Mouse (Mus musculus): ENCODE measurements around the gene Tle3. TPM values are rescaled to one million over a fixed set of nuclear protein-coding genes. Genes with fewer than 3 reads are reported as not detected.
A peak's percentile ranks its signal among the peaks of the same experiment; 100 is the strongest.

The Tle3 gene
- 10 to 100 TPM; 24.4 to 29.0 TPM for total RNA-seq (2021)
- long read RNA-seq, experiment 1, partial matches to known transcripts = 1 of 3 reads
- long read RNA-seq, experiment 1, other reads (novel, unspliced or antisense) = 2 of 3 reads
- long read RNA-seq, experiment 2 = 0 reads

DNA sequence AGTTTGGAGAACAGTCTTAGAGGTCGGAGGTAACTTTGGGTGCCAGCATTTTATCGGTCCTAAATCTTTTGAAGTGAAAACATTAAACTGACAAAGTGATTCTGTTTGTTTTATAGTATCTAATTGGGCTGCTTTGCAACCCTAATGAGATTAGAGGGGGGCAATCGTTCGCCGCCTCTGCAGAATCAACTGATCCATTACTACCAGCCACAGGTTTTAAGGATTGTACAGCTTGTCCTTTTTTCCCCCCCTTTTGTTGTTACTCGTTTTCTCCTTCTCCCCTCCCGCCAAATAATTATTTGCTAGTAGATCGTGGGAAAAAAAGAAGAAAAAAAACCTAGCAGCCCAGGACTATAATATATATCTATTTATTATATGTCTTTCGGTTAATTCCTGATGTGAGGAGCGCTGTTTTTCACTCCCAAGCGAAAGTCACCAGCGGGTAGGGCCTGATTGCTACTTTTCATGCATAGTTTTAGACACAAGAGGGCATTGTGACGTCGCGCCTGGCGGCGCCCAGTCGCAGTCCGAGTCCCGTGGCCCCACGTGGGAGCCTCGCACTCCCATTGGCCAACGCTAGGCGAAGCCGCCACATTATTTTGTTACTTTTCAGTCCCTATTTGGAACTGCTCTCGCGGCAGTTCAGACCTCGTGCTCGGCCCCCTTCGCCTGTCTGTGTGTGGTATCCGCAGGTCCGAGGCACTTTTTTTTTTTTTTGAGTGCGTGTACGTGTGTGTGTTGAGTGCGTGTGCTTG lies at the start of gene Tle3:
Gene Tle3 (plus strand): TSS at position 612 of the 755 bp plus-strand sequence.
- intact Hi-C loops (cut with DNase I) = loop anchor here (2.0 to 5.0 kb wide), 3 partner anchors 157 to 325 kb away; no protein-coding TSS in a partner anchor
- peak; percentile 97 for DNase-seq

DNA sequence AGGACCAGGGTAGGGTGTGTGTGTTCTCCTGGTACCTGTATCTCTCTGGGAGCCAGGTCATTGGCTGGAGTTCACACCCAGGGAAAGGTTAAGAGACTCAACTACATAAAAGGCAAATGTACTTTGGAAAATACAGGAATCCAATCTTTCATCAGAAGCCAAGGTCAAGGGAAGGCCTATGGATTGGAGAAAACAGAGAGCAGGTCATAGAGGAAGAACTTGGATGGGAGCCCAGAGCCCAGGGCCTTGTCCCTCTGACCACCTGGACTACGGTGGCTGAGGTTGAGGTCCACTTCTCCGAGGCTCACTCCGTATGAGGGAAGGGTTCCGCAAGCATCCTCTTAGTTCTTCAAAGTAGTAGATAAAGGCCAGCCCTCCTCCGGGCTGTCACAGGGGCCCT lies 48.9 kb upstream of the Tle3 start:
- no peak for DNase-seq
- intact Hi-C loops (cut with DNase I) = no loop called here

DNA sequence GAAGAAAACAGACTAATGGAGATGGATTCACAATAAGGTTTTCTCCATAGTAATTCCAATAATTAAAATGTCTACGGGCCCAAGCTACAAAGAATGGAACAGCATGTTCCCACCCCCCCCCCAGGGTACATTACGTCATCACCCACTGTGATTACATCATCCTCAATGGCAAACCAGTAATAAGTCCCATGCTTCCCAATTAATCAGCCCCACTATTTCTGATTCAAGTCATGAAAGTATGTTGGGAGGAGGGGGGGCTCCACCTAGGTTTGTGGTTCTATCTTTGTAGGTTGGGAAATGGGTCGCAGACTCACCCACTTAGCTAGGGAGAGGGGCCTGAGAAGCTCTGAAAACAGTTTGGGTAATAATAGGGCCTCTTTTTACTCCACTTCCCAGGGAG lies 48.3 kb upstream of the Tle3 start:
- DNase-seq = no peak
- intact Hi-C loops (cut with DNase I) = no loop called here

DNA sequence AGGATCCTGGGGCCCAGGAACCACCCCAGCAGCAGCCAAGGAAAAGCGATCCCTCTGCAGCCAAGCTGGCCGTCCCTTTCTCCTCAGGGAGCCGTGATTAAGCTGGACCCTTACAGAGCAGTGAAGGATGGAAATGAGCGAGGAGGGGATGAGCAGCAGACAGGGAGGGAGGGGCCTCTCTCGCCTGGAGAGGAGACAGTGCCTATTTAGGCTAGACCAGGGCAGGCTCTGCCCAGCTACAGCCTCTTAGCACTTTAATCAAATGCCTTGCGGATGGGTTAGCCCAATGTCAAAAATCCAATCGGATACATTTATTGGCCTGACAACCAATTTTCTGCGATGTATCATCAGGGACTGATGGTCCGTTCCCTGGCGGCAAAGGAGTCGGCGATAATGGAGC lies 47.8 kb upstream of the Tle3 start:
- DNase-seq = no peak
- intact Hi-C loops (cut with DNase I) = no loop called here

DNA sequence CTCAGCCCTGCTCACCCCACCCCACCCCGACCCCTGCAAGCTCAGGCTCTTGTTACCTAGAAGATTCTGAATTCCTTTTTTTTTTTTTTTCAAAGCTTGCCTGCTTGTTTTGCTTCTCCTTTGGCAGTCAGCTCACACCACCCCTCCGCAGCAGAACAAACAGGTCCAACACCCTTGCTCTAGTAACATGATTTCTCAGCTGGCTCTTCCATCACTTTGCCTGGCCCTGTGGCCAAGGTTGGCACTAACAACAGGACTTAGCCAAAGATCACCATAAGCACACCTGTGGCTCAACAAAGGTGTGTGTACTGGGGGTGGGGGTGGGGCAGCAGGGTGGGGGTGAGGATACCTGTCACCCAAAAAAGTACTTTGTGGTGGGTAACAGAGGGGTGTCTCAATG lies 47.2 kb upstream of the Tle3 start:
- intact Hi-C loops (cut with DNase I) = no loop called here
- DNase-seq = no peak

DNA sequence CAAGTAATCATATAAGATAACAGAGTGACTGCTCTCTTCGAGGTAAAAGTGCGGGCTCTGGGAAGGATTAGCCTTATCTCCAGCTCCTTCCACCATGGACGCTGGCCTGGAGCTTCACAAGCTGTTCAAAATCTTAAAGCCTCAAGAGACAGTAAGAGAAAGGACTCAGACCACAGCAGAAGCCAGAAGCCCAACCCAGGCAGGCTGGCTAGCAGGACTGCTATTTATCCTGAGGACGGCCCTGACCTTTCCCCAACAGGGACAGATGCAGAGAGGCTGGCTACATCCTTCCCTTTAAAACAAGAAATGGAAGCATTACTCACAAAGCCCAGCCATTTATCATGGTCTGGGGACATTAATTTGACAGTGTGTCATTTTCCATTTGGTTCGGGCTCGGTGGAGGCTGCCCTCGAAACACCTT lies 46.2 kb upstream of the Tle3 start:
- DNase-seq = no peak
- intact Hi-C loops (cut with DNase I) = no loop called here

DNA sequence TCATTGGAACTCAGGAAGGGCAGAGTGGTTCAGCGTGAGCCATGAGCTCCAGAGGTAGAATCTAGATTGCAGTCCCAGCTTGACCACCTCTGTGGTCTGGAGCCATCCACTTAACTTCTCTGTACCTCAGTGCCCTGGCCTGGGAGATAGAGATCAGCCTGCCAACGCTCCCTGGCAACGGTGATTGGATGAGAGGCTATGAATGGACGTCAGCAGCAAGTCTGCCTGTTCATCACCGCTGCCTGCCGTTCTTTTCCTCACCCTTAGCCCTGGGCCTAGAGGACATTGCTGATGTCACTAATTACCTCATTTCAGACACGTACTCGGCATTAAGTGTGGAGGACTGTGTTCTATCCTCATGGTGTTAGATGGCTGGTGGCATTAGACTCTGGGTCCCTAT lies 45.2 kb upstream of the Tle3 start:
- intact Hi-C loops (cut with DNase I) = no loop called here
- DNase-seq = no peak

DNA sequence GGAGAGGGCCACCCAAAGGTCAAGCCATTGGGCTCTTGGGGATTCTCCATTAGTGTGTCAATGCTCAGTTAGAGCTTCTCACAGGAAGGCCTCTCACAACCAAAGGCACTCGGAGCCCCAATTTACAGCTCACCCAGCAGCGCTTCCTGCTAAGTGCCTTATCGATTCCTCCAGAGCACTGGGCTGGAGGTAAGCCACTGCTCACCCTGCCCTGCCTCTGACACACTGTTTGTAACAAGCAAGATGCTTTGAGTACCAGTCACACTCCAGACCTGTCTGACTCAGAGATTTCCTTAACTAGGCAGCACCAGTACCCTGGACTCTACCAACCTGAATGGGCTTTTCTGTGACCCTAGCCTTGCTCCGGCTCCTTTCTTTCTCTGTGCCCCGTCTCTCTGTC lies 44.0 kb upstream of the Tle3 start:
- intact Hi-C loops (cut with DNase I) = no loop called here

DNA sequence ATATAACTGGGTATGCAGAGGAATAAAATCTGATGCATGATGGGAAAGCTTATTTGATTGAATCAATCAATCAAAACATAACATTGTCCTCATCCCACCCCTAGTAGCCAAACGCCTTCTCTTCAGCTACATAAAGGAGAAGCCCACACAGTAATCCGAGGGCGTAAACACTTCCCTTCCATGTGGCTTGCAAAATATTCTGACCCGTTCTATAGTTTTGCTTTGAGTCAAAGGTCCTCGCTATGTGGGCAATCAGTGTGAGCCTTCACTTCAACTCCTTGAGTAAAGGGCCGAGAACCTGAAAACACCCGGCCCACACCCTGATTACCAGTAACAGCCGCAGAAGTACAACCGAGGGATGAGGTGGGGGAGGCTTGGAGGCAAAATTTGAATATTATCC lies 41.4 kb upstream of the Tle3 start:
- intact Hi-C loops (cut with DNase I) = no loop called here
- no peak for DNase-seq

More for the DNA sequence above, 44.0 kb upstream of the Tle3 start:
- no peak for DNase-seq

DNA sequence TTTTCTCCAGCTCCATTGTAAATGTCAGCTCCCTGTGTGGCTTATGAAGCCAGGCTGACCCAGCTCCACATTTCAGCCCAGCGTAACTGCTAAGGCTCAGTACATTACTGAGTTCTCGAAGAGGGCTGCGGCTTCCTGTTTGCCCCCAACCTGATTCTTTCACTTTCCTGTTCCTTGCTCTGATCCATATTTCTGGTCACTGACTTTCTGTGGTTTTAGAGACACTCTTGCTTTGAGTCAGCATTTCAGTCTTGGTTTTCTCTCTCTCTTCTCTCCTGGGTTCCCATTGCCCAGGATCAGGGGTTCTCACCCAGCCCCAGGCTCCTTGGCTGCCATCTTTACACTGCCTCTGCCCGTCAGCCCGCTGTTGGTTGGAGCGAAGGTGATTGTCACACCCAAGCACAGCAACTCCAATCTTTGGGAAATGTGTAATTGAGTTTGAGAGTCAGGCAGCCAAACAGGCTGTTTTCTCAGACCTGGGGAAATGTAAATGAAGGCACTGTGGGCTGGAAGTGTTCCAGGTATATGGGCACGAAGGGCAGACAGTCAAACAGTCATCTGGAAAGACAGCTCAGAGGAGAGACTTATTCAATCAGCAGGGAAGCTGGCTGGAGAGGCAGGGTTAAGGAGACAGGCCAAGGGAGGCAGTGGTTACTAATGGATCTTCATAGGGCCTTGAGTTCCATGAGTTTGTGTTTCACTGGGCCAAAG lies 39.8 kb upstream of the Tle3 start:
- no peak for DNase-seq
- intact Hi-C loops (cut with DNase I) = no loop called here

DNA sequence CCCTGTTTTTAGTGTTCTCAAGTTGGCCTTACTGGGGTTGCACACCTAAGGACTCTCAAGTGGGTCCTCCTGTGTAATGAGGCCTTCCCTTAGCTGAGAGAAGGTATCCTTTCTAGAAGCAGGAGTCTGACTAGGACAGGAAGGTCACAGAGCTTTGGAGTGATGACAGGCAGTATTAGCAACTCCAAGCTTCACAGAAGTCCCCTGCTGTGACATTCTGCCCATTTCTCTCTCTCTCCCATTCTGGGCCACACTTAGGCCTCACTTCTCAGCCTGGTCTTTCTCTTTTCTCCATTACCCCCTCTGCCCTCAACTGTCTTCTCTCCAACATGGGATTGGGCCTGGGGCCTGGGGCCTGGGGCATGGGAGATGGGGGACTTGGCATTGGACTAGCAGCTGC lies 36.0 kb upstream of the Tle3 start:
- intact Hi-C loops (cut with DNase I) = no loop called here
- no peak for DNase-seq

DNA sequence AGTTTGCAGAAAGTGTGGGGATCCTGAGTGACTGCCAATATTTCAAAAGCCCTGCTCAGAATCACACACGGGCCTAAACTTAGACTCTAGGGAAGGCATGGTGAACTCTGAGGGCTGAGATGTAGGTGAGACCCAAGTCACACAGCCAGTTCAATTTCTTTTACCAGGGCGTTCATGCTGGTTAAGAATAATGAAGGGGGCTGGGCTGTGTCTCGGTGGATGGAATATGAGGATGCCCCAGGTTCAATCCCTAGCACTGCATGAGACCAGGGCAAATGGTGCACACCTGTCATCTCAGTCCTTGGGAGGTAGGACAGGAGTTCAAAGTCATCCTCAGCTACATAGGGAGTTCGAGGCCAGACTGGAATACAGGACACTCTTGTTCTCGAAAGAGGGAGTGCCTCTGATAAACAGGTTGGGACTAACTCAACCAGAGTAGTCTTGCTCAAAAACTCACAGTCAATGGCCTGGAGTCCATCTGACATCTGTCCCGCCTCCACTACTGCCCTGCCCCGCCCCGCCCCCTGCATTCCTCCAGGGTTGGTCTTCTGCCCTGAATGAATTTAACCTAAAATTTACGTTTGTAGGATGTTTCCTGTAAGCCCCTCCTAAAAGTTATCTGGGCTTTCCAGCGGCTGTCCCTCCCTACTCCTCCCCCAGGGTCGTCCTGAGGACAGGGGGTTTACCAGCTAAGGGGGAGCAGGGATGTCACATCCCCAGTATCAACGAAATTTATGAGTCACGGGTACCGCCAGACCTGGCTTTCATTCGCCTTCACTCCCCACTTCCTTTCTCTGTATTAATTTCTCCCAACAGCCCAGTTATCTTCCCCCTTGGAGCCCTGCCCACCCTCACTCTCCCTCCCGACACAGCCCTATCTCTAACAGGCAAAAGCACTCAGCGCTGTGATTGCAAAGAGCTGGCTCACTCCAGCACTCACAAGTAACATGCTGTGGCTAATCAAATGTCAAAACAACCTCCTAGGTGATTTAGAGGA lies 35.3 kb upstream of the Tle3 start:
- peak; percentile 84 to 86 for DNase-seq
- intact Hi-C loops (cut with DNase I) = no loop called here

DNA sequence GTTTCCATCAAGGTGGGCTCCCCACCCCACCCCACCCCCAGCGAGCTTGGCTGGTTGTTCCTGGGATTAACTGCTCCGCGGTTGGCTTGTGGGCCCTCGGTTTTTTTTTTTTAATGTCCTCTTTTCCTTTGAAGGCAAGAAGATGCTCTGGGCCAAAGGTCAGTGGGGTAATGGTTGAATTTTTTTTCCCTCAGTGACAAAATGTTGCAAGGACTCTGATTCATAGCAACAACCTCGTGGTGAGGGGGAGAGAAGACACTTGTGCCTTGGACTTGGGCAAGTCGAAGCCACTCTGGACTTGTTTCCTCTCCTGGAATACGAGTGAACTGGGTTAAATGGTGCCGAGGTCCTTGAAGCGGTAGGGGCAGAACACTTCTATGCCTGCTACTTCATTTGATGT lies 34.5 kb upstream of the Tle3 start:
- no peak for DNase-seq
- intact Hi-C loops (cut with DNase I) = no loop called here

DNA sequence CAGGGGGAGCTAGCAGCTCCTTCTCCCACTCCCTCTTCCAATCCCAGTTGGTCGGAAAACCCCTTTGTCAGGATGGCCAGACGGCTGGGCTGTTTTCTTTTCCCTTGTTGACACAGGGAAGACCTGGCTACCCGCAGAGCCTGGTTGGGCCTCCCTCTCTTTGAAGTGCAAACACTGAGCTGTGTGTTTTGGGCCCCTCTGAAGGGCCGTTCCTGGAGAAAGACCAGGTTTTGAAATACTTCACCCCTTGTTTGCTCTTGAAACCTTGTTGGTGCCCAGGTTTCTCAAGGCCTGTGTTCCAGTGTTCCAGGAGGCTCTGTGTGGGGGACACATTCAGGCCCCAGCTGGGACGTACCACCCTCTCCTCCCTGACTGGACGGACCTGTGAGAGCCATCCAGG lies 32.9 kb upstream of the Tle3 start:
- intact Hi-C loops (cut with DNase I) = no loop called here
- DNase-seq = no peak

DNA sequence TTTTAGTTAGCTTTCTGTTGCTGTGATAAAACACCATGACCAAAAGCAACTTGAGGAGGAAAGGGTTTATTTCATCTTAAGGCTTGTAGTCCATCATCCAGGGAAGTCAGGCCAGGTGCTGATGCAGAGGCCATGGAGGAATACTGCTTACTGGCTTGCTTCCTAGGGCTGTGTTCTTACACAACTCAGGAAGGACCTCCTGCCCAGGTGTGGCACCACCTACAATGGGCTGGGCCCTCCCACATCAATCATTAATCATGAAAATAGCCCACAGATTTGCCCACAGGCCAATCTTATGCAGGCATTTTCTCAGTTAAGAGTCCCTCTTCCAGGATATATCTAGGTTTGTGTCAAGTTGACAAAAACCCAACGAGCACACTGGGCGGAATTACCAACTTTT lies 31.8 kb upstream of the Tle3 start:
- no peak for DNase-seq
- intact Hi-C loops (cut with DNase I) = no loop called here

DNA sequence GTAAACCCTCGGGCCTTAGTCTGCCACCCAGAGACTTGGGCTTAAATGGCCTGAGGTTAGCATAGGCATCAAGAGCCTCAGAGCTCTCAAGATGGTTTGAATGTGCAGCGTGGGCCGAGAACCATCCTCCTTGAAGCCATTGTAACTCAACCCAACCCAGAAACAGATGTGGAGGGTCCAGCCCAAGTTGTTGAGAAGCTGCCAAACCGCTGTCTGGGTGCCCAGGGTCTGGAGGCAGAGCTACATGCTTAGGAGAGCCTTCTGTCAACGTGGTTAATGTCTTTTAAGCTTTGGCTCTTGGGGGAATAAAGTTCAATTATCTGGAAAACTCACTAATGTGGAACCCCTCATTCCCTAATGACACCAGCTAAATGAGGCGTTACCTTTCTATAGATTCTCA lies 29.9 kb upstream of the Tle3 start:
- DNase-seq = no peak
- intact Hi-C loops (cut with DNase I) = no loop called here

DNA sequence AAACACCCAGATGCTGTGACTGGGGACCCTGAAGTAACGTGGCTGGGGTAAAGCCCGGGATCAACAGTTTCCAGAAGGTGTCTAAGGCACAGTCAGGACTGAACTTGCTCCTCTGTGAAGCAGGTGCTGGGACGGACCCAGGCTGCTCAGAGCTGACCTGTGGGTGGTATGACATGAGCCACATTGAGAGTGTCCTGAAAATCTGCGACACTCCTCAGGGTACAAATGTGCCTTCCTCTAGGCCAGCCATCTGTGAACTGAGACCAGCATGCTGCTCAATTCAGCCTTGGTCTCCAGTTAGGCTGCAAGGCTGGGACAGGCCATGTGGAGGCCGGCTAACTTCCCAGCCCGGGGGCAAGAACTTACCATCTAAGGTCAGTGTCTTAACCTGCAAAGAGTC lies 27.5 kb upstream of the Tle3 start:
- intact Hi-C loops (cut with DNase I) = no loop called here

DNA sequence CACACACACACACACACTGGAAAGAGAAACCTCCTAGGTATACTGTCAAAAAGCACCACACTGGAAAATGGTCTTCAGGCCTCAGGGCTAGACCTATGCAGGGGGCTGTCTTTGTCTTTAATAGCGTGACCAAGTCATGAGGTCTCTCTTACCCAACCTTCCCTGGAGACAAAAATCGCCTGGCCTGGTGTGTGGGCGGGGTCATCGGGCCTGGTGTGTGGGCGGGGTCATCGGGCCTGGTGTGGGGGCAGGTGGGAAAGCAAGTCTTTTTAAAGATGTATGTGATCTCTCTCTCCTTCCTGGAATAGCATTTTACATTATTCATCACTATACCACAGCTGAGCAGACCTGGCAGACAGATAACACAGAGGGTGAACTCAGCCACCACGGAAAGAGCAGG lies 25.2 kb upstream of the Tle3 start:
- intact Hi-C loops (cut with DNase I) = no loop called here
- no peak for DNase-seq

More for the DNA sequence above, 27.5 kb upstream of the Tle3 start:
- no peak for DNase-seq

DNA sequence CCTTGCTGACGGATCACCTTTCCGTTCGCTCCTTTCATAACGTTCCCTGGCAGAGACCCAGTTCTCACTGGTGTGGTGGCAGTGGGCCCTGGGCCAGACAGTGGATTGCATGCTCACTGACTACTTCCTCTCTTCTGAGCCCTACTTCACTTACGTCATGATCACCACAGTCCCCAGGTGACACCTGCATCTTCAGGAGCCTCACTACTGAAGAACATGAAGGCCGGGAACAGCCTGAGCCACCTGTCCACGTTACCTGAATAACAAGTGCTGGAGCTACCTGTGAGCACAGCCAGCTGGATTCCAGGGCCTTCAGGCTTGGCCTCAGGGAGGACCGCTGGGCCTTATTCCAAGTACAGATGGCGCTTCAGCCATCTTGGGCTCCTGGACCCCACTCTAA lies 24.1 kb upstream of the Tle3 start:
- intact Hi-C loops (cut with DNase I) = no loop called here
- DNase-seq = no peak

DNA sequence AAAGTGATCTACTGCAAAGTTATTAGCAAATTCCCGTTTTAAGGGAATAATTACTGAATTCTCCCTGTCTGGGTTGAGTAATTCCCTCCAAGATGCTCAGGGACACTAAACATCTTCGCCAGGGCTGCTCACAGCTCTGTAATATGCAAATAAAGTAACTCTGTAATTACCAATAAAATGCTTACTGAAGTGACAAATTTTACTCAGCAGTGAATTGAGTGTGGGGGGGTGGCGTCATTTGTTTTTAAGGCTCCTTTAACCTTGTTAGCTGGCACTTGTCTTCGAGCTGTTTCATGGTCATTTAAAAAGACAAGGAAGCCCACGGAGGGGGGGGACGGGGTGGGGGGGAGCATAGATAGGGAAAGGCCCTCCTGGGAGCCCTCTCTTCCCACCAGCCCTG lies 23.6 kb upstream of the Tle3 start:
- DNase-seq = no peak
- intact Hi-C loops (cut with DNase I) = no loop called here

DNA sequence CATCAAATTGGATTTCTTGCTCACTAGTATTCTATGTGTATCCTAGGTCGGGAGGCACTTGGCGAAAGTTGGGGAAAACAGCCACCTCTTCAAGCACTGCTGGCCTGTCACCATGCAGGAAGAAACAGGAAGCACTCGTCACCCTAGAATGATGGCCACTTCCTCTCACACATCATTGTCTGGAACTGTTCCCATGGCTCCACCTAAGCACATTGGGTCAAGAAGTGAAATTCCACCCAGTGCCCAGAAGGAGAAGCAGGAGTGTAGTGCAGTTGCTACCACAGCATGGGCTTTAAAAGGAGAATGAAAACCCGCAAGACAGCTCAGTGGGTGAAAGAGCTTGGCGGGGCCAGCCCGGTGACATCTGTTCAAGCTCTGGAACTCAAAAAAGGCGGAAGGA lies 22.5 kb upstream of the Tle3 start:
- DNase-seq = peak; percentile 48 to 60
- intact Hi-C loops (cut with DNase I) = no loop called here
